Mouse (Mus musculus): ENCODE measurements at regions not wholly inside any gene's neighbourhood (a gene's known extent, or its start where the extent isn't known, plus 50 kb on each side); places are given as distances from the start of the nearest gene placed in this dataset.
A peak's percentile ranks its signal among the peaks of the same experiment; 100 is the strongest.

- whole genome bisulfite sequencing: 87% methylated on average over 19 of the region's 19 CpGs
- Histone ChIP-seq H3K9me3 (replicated peaks) (no peaks in the 10 kb centered on the region), H3K4me3 (no peak overlapping the region), H3K4me1 (peaks cover 36% of the 10 kb centered on the region), H3K36me3 (no peaks in the 10 kb centered on the region), H3K27me3 (ENCODE audit: low read depth, poor library complexity, severe bottlenecking) (no peaks in the 10 kb centered on the region), H3K27ac (replicated peaks) (peak overlapping the region; percentile 61; the same call in 1 of the 2 replicates)
- no peak for DNase-seq (ENCODE audit: low spot score)
Measured at GRCm38 (mm10) chr5:64576426-64577262, 226.5 kb upstream of the Klf3 start.

- no peaks in the 10 kb centered on the region for H3K27me3 ChIP-seq (ENCODE audit: low read depth, poor library complexity, severe bottlenecking)
- peaks cover 36% of the 10 kb centered on the region for H3K4me1 ChIP-seq
- H3K4me3 ChIP-seq: no peak overlapping the region
- H3K9me3 ChIP-seq (replicated peaks): no peaks in the 10 kb centered on the region
- 61% methylated on average over 7 of the region's 7 CpGs for WGBS
- no peak for DNase-seq (ENCODE audit: low spot score)
- H3K27ac ChIP-seq (replicated peaks): peak overlapping the region; percentile 61; the same call in 1 of the 2 replicates
- no peaks in the 10 kb centered on the region for H3K36me3 ChIP-seq
Measured at GRCm38 (mm10) chr5:64577424-64577823, 225.8 kb upstream of the Klf3 start.

GRCm38 (mm10) chr5:64578536-64578935, 224.7 kb upstream of the Klf3 start:
- H3K36me3 ChIP-seq: no peaks in the 10 kb centered on the region
- peaks cover 36% of the 10 kb centered on the region for H3K4me1 ChIP-seq
- DNase-seq (ENCODE audit: low spot score): no peak
- no peaks in the 10 kb centered on the region for H3K27me3 ChIP-seq (ENCODE audit: low read depth, poor library complexity, severe bottlenecking)
- over 99% methylated on average over 6 of the region's 6 CpGs for WGBS
- no peak overlapping the region for H3K4me3 ChIP-seq
- no peaks in the 10 kb centered on the region for H3K9me3 ChIP-seq (replicated peaks)
- no peak overlapping the region for H3K27ac ChIP-seq (replicated peaks)

- no peaks in the 10 kb centered on the region for H3K36me3 ChIP-seq
- no peaks in the 10 kb centered on the region for H3K27me3 ChIP-seq (ENCODE audit: low read depth, poor library complexity, severe bottlenecking)
- peak overlapping the region; percentile 67 for H3K27ac ChIP-seq (replicated peaks)
- no peak overlapping the region for H3K4me3 ChIP-seq
- peaks cover 36% of the 10 kb centered on the region for H3K4me1 ChIP-seq
- 54% methylated on average over 5 of the region's 5 CpGs for WGBS
- no peak for DNase-seq (ENCODE audit: low spot score)
- H3K9me3 ChIP-seq (replicated peaks): no peaks in the 10 kb centered on the region
Measured at GRCm38 (mm10) chr5:64579086-64579485, 224.1 kb upstream of the Klf3 start.

- Histone ChIP-seq H3K27ac (replicated peaks) (peak overlapping the region; percentile 84), H3K4me1 (peaks cover 36% of the 10 kb centered on the region), H3K9me3 (replicated peaks) (no peaks in the 10 kb centered on the region), H3K27me3 (ENCODE audit: low read depth, poor library complexity, severe bottlenecking) (no peaks in the 10 kb centered on the region), H3K4me3 (peak overlapping the region; percentile 30), H3K36me3 (no peaks in the 10 kb centered on the region)
- 16% methylated on average over 14 of the region's 14 CpGs for WGBS
- no peak for DNase-seq (ENCODE audit: low spot score)
Measured at GRCm38 (mm10) chr5:64579494-64580339, 223.5 kb upstream of the Klf3 start.

DNA sequence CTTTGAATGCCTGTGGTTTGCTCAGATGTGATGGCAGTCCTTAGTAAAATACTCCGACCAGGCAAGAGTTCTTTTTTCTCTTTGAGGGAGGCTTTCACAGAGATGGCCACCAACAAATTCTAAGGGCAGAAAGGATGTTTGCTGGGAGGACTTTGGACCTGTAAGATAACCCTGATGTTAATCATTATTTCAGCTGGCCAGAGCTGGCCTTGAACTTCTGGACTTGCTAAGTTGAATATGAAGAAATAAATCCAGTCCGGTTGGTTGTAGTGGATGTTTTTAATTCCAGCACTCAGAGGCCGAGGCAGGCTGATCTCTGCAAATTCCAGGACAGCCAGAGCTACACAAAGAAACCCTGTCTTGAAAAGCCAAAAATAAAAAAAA, 222.9 kb upstream of the Klf3 start:
- H3K27ac ChIP-seq (replicated peaks): peak overlapping the region; percentile 84
- no peaks in the 10 kb centered on the region for H3K36me3 ChIP-seq
- no peaks in the 10 kb centered on the region for H3K27me3 ChIP-seq (ENCODE audit: low read depth, poor library complexity, severe bottlenecking)
- H3K4me1 ChIP-seq: peaks cover 36% of the 10 kb centered on the region
- 76% methylated on average over 3 of the region's 3 CpGs for WGBS
- DNase-seq (ENCODE audit: low spot score): no peak
- no peak overlapping the region for H3K4me3 ChIP-seq
- no peaks in the 10 kb centered on the region for H3K9me3 ChIP-seq (replicated peaks)

DNA sequence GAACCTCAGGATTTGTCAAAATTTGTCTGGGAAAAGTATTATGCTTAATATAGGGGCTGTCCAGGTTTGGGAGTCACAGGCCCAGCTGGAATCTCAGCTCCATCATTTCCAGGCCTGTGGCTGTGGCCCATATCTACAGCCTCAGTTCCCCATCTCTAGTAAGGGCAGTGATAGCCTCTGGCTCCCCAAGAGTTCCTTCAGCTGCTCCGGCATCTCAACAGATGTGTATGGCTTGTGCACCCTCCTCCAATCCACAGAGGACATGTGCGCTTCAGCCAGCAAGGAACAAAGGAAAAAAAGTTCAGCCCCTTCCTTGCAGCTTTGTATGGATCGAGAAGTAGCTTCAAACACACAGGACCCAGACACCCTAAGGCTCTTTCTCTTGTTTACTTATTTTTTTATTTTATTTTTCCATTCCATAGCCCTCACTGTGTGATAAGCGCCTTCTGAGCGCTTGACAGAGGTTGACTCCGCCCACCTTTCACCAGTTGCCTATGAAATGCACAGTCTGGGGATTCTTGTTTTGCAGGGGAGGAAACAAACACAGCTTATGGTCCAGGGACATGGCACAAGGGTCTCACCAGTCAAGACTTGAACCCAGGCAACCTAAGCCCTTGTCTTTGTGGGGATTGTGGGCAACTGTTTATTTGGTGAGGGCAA, 222.3 kb upstream of the Klf3 start:
- H3K27me3 ChIP-seq (ENCODE audit: low read depth, poor library complexity, severe bottlenecking): no peaks in the 10 kb centered on the region
- no peak overlapping the region for H3K4me3 ChIP-seq
- H3K36me3 ChIP-seq: no peaks in the 10 kb centered on the region
- whole genome bisulfite sequencing: 91% methylated on average over 6 of the region's 6 CpGs
- no peak for DNase-seq (ENCODE audit: low spot score)
- H3K9me3 ChIP-seq (replicated peaks): no peaks in the 10 kb centered on the region
- peaks cover 36% of the 10 kb centered on the region for H3K4me1 ChIP-seq
- H3K27ac ChIP-seq (replicated peaks): peak overlapping the region; percentile 35

DNA sequence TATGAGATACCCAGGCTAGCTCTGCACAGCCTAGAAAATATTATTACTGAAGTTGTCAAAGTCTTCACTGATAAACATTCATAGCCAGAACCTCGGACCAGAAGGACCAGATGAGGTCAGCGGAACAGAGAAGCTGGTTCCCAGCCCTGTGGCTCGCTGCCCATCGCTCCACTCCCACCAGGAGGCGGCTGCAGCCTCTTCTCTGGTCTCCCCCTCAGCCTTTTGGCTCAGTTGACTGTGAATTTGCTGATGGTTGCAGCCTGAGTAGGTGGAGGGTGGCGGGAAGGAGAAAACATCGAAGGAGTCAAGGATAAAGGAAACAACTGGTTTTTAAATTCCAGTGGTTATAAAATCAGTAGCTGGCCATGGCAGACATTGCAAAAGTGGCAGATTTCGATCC, 221.7 kb upstream of the Klf3 start:
- no peak overlapping the region for H3K4me3 ChIP-seq
- H3K27me3 ChIP-seq (ENCODE audit: low read depth, poor library complexity, severe bottlenecking): no peaks in the 10 kb centered on the region
- H3K36me3 ChIP-seq: no peaks in the 10 kb centered on the region
- H3K27ac ChIP-seq (replicated peaks): peak overlapping the region; percentile 35
- 81% methylated on average over 8 of the region's 8 CpGs for WGBS
- no peak for DNase-seq (ENCODE audit: low spot score)
- peaks cover 36% of the 10 kb centered on the region for H3K4me1 ChIP-seq
- no peaks in the 10 kb centered on the region for H3K9me3 ChIP-seq (replicated peaks)

- no peaks in the 10 kb centered on the region for H3K9me3 ChIP-seq (replicated peaks)
- no peak overlapping the region for H3K27ac ChIP-seq (replicated peaks)
- H3K27me3 ChIP-seq (ENCODE audit: low read depth, poor library complexity, severe bottlenecking): no peaks in the 10 kb centered on the region
- DNase-seq (ENCODE audit: low spot score): no peak
- no peaks in the 10 kb centered on the region for H3K36me3 ChIP-seq
- peaks cover 31% of the 10 kb centered on the region for H3K4me1 ChIP-seq
- WGBS: 82% methylated on average over 9 of the region's 9 CpGs
- no peak overlapping the region for H3K4me3 ChIP-seq
Measured at GRCm38 (mm10) chr5:64582031-64582430, 221.2 kb upstream of the Klf3 start.

GRCm38 (mm10) chr5:64584308-64584707, 218.9 kb upstream of the Klf3 start:
- no peaks in the 10 kb centered on the region for H3K27me3 ChIP-seq (ENCODE audit: low read depth, poor library complexity, severe bottlenecking)
- no peak overlapping the region for H3K4me3 ChIP-seq
- H3K36me3 ChIP-seq: no peaks in the 10 kb centered on the region
- 68% methylated on average over 1 of the region's 1 CpGs for WGBS
- H3K27ac ChIP-seq (replicated peaks): no peak overlapping the region
- peaks cover 27% of the 10 kb centered on the region for H3K4me1 ChIP-seq
- DNase-seq (ENCODE audit: low spot score): no peak
- no peaks in the 10 kb centered on the region; the same call in 1 of the 2 replicates for H3K9me3 ChIP-seq (replicated peaks)

GRCm38 (mm10) chr5:64585076-64585786, 218.0 kb upstream of the Klf3 start:
- no peaks in the 10 kb centered on the region for H3K27me3 ChIP-seq (ENCODE audit: low read depth, poor library complexity, severe bottlenecking)
- H3K27ac ChIP-seq (replicated peaks): no peak overlapping the region
- H3K4me3 ChIP-seq: no peak overlapping the region
- H3K9me3 ChIP-seq (replicated peaks): no peaks in the 10 kb centered on the region; the same call in 1 of the 2 replicates
- H3K36me3 ChIP-seq: no peaks in the 10 kb centered on the region
- no peak for DNase-seq (ENCODE audit: low spot score)
- H3K4me1 ChIP-seq: peaks cover 18% of the 10 kb centered on the region
- WGBS: 77% methylated on average over 6 of the region's 6 CpGs

DNA sequence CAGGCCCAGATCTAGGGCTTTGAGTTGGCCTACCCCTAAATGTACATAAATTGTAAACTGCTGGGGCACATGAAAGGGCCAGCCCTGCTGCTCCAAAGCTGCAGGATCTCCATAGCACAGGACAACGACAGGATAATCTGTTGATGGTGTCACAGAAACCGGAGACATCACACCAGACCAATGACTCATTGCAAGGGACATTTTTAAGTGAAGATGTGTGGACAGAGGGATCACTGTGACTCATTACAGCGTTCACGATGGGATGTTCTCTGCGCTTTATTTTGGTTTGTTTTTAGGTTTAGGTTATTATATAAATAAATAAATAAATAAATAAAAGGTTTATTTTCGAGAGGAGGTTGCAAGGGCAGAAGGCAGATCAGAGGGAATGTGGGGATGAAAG, 216.9 kb upstream of the Klf3 start:
- Histone ChIP-seq H3K4me1 (peaks cover 11% of the 10 kb centered on the region), H3K27ac (replicated peaks) (no peak overlapping the region), H3K4me3 (no peak overlapping the region), H3K27me3 (ENCODE audit: low read depth, poor library complexity, severe bottlenecking) (no peaks in the 10 kb centered on the region), H3K36me3 (no peaks in the 10 kb centered on the region), H3K9me3 (replicated peaks) (no peaks in the 10 kb centered on the region; the same call in 1 of the 2 replicates)
- no peak for DNase-seq (ENCODE audit: low spot score)
- WGBS: 88% methylated on average over 6 of the region's 6 CpGs

Data from midbrain, embryonic 10.5 days (tissue).